In genomic region chr17:80603079-80603625, GRCm38 (mm10) we compare ENCODE assay signal across 23 mouse cellular contexts. TPM values are rescaled to one million over a fixed set of nuclear protein-coding genes. Genes with fewer than 3 reads are reported as not detected.
DNase-seq lines count a peak whose midpoint lies in the region; ATAC-seq and TF ChIP-seq lines count a peak whose summit lies in the region.
"Had no signal": no experiment of that assay in that cellular context is flagged by ENCODE, and none has a peak within 500 bp of the region (broad histone marks: within the 10 kb centered on the region; RNA-seq: fewer than 3 reads in every experiment).

No protein-coding gene starts in this region.

- no peak overlapping the region for H3K9ac ChIP-seq in midbrain, embryonic 15.5 days
- no peak overlapping the region for H3K9ac ChIP-seq in midbrain, embryonic 11.5 days (ENCODE audit: low read length)
- H3K9ac ChIP-seq: hindbrain, embryonic 13.5 days; neural tube, embryonic 12.5 days had no signal

- no peak overlapping the region for H3K4me2 ChIP-seq in midbrain, embryonic 15.5 days
- H3K4me2 ChIP-seq in midbrain, embryonic 11.5 days = no peak overlapping the region
- H3K4me2 ChIP-seq: hindbrain, embryonic 13.5 days; neural tube, embryonic 12.5 days had no signal

- no peak overlapping the region for H3K27ac ChIP-seq in gastrocnemius, adult 2 months
- no peak overlapping the region for H3K27ac ChIP-seq in midbrain, embryonic 15.5 days
- H3K27ac ChIP-seq in midbrain, embryonic 11.5 days (ENCODE audit: low read depth, low read length) = no peak overlapping the region
- H3K27ac ChIP-seq: hindbrain, embryonic 13.5 days; neural tube, embryonic 12.5 days had no signal

- WGBS in midbrain, embryonic 15.5 days = 93% methylated on average over 19 of the region's 19 CpGs
- WGBS in midbrain, embryonic 11.5 days = 91% methylated on average over 19 of the region's 19 CpGs

- H3K27me3 ChIP-seq in midbrain, embryonic 15.5 days (replicated peaks) = no peaks in the 10 kb centered on the region
- no peaks in the 10 kb centered on the region for H3K27me3 ChIP-seq in midbrain, embryonic 11.5 days (ENCODE audit: control insufficient read depth, insufficient read depth, low read length)
- H3K27me3 ChIP-seq: hindbrain, embryonic 13.5 days; neural tube, embryonic 12.5 days had no signal

- DNase-seq in gastrocnemius, adult 2 months = peak; percentile 33
- no peak for DNase-seq in gastrocnemius, postnatal 4 days (ENCODE audit: low spot score in 2 of 2)
- no peak for DNase-seq in midbrain, embryonic 11.5 days (ENCODE audit: low spot score, missing footprints)
- peak; percentile 43 to 54 for DNase-seq in cerebellum, adult 18-20 months
- DNase-seq in cerebellum, postnatal 25 days = peak; percentile 32 to 42
- no peak for DNase-seq in kidney, adult 9 months
- DNase-seq in right cerebral cortex, adult 18-20 months = no peak
- DNase-seq: adrenal gland, postnatal 36 days; gastrocnemius, postnatal 10 days; kidney, adult 2 months; kidney, postnatal 14 days; layer of hippocampus, postnatal 36 days; lung, adult 18-20 months; lung, postnatal 14 days; midbrain, embryonic 14.5 days; retina, postnatal 1 day; right cerebral cortex, postnatal 4 days; thymus, postnatal 14 days had no signal

- intact Hi-C loops in gastrocnemius, adult 2 months (cut with DNase I) = no loop called here

- no peak overlapping the region for H3K4me3 ChIP-seq in gastrocnemius, adult 2 months
- H3K4me3 ChIP-seq in midbrain, embryonic 15.5 days = no peak overlapping the region
- H3K4me3 ChIP-seq in midbrain, embryonic 11.5 days (ENCODE audit: low read depth, low read length) = no peak overlapping the region
- H3K4me3 ChIP-seq: hindbrain, embryonic 13.5 days; neural tube, embryonic 12.5 days had no signal

- no peaks in the 10 kb centered on the region for H3K9me3 ChIP-seq in midbrain, embryonic 15.5 days
- no peaks in the 10 kb centered on the region for H3K9me3 ChIP-seq in midbrain, embryonic 11.5 days (ENCODE audit: control insufficient read depth, low read length)
- H3K9me3 ChIP-seq: neural tube, embryonic 12.5 days had no signal

- 0 out of 2 replicates have a peak, but pooled peaks have one; percentile 33 for ATAC-seq in midbrain, embryonic 15.5 days (replicated peaks)
- ATAC-seq in midbrain, embryonic 11.5 days (ENCODE audit: low FRiP score) = no peak

- no peak for TF ChIP-seq CTCF in gastrocnemius, adult 2 months (IDR thresholded peaks at IDR 0.05)

- H3K4me1 ChIP-seq in midbrain, embryonic 15.5 days = no peaks in the 10 kb centered on the region
- no peaks in the 10 kb centered on the region for H3K4me1 ChIP-seq in midbrain, embryonic 11.5 days (ENCODE audit: control insufficient read depth, insufficient read depth, low read length)
- H3K4me1 ChIP-seq: hindbrain, embryonic 13.5 days; neural tube, embryonic 12.5 days had no signal

- peaks cover 47% of the 10 kb centered on the region for H3K36me3 ChIP-seq in midbrain, embryonic 15.5 days (replicated peaks)
- H3K36me3 ChIP-seq in midbrain, embryonic 11.5 days (ENCODE audit: control insufficient read depth, insufficient read depth, low read length) = peaks cover 18% of the 10 kb centered on the region

RNA-seq across cellular contexts. Expression of gene Cdkl4, which starts 25.5 kb away (rescaled TPM):
- under 1 TPM in 1 of 2 experiments, not detected in 1; 0.11 TPM for total RNA-seq in gastrocnemius, adult 2 months (2021)
- under 1 TPM; 0.07 to 0.13 TPM for total RNA-seq in gastrocnemius, postnatal 4 days (2021)
- 5.1 and 5.5 TPM in 2 replicates for polyA plus RNA-seq in midbrain, embryonic 15.5 days (2015; fragmentation: Nextera tagmentation; extraction: Ambion mirVana)
- polyA plus RNA-seq in midbrain, embryonic 11.5 days (2014; fragmentation: Nextera tagmentation; extraction: Ambion mirVana) = 1.4 and 2.0 TPM in 2 replicates
- polyA plus RNA-seq: C2C12; heart, embryonic 14.5 days had no signal

Comparison
In these comparisons a context has a peak if more than half of its experiments do, and no peak if none do; other contexts are left out.
1. DNase-seq: peak in gastrocnemius, adult 2 months (single experiment), cerebellum, adult 18-20 months (2 of 2) and cerebellum, postnatal 25 days (2 of 2); none in gastrocnemius, postnatal 4 days (0 of 2), midbrain, embryonic 11.5 days (single experiment), kidney, adult 9 months (single experiment) and right cerebral cortex, adult 18-20 months (single experiment).